Mouse (Mus musculus): Measurements from ENCODE around the gene Rbfox1. TPM values are rescaled to one million over a fixed set of nuclear protein-coding genes. Genes with fewer than 3 reads are reported as not detected.

Gene Rbfox1
- polyA plus RNA-seq, 1 experiment, result not detected

- Histone ChIP-seq H3K4me1 (ENCODE audit: control insufficient read depth, insufficient read depth, low read length) (peaks cover 3% of the 10 kb centered on the region; the same call in 1 of the 2 replicates), H3K27ac (ENCODE audit: insufficient read depth, low read depth, low read length) (no peak overlapping the region), H3K4me3 (ENCODE audit: insufficient read depth, low read length) (no peak overlapping the region)
- TF ChIP-seq CTCF (IDR thresholded peaks at IDR 0.05; ENCODE audit: low read depth, low read length), result no peak
- no peak for TF ChIP-seq POLR2A (IDR thresholded peaks at IDR 0.05; ENCODE audit: borderline replicate concordance, low read depth, low read length)
Measured at GRCm38 (mm10) chr16:7140909-7141308, 1255.8 kb downstream of the Rbfox1 start.

GRCm38 (mm10) chr16:7145505-7145904, 1260.3 kb downstream of the Rbfox1 start:
- TF ChIP-seq POLR2A (IDR thresholded peaks at IDR 0.05; ENCODE audit: borderline replicate concordance, low read depth, low read length) (no peak), CTCF (IDR thresholded peaks at IDR 0.05; ENCODE audit: low read depth, low read length) (no peak)
- peaks cover 10% of the 10 kb centered on the region for H3K4me1 ChIP-seq (ENCODE audit: control insufficient read depth, insufficient read depth, low read length)
- H3K4me3 ChIP-seq (ENCODE audit: insufficient read depth, low read length), result no peak overlapping the region
- H3K27ac ChIP-seq (ENCODE audit: insufficient read depth, low read depth, low read length), result no peak overlapping the region

DNA sequence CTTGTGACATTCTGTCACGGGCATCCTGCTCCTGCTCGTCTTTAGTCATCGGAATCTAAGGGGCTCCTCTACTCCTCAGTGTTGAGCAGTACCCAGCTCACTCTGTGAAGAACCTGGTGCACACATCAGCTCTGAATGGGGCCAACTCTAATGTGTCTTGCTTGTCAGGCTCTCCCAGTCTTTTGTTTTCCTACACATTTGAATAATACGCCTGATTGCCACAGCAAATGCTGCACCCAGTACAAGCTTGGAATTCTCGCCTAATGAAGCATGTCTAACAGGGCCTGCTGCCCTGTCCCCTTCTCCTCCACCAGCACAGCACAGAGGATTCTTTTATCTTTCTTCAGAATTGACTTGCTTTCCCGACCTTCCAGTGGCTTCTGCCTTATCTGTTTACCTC, 1261.3 kb downstream of the Rbfox1 start:
- H3K4me1 ChIP-seq (ENCODE audit: control insufficient read depth, insufficient read depth, low read length), result peaks cover 15% of the 10 kb centered on the region
- no peak overlapping the region for H3K4me3 ChIP-seq (ENCODE audit: insufficient read depth, low read length)
- TF ChIP-seq CTCF (IDR thresholded peaks at IDR 0.05; ENCODE audit: low read depth, low read length) (no peak), POLR2A (IDR thresholded peaks at IDR 0.05; ENCODE audit: borderline replicate concordance, low read depth, low read length) (no peak)
- no peak overlapping the region for H3K27ac ChIP-seq (ENCODE audit: insufficient read depth, low read depth, low read length)

DNA sequence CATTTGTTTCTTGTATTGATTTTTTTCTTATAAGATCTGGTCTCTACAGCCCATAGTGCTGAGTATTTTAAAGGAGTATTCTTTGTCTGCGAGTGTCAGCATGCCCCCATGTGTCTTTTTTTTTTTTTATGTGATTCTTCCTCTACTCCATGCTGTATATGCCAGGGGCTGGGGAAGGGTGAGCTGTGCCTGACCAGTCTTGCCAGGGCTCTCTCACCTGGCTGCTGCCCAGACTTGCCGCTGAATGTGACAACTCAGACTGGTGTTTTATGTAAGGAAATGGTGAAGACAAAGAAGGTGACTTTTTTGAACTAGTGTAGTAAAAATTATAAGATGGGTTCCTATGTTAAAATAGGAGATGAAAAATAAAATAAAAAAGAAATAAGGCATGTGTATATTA, 1262.7 kb downstream of the Rbfox1 start:
- H3K4me3 ChIP-seq (ENCODE audit: insufficient read depth, low read length), result no peak overlapping the region
- peaks cover 15% of the 10 kb centered on the region for H3K4me1 ChIP-seq (ENCODE audit: control insufficient read depth, insufficient read depth, low read length)
- no peak overlapping the region for H3K27ac ChIP-seq (ENCODE audit: insufficient read depth, low read depth, low read length)
- TF ChIP-seq CTCF (IDR thresholded peaks at IDR 0.05; ENCODE audit: low read depth, low read length), result no peak
- TF ChIP-seq POLR2A (IDR thresholded peaks at IDR 0.05; ENCODE audit: borderline replicate concordance, low read depth, low read length), result no peak

GRCm38 (mm10) chr16:7149106-7149899, 1264.1 kb downstream of the Rbfox1 start:
- no peak overlapping the region for H3K27ac ChIP-seq (ENCODE audit: insufficient read depth, low read depth, low read length)
- H3K4me1 ChIP-seq (ENCODE audit: control insufficient read depth, insufficient read depth, low read length), result peaks cover 15% of the 10 kb centered on the region
- TF ChIP-seq CTCF (IDR thresholded peaks at IDR 0.05; ENCODE audit: low read depth, low read length), result no peak
- TF ChIP-seq POLR2A (IDR thresholded peaks at IDR 0.05; ENCODE audit: borderline replicate concordance, low read depth, low read length), result no peak
- no peak overlapping the region for H3K4me3 ChIP-seq (ENCODE audit: insufficient read depth, low read length)

DNA sequence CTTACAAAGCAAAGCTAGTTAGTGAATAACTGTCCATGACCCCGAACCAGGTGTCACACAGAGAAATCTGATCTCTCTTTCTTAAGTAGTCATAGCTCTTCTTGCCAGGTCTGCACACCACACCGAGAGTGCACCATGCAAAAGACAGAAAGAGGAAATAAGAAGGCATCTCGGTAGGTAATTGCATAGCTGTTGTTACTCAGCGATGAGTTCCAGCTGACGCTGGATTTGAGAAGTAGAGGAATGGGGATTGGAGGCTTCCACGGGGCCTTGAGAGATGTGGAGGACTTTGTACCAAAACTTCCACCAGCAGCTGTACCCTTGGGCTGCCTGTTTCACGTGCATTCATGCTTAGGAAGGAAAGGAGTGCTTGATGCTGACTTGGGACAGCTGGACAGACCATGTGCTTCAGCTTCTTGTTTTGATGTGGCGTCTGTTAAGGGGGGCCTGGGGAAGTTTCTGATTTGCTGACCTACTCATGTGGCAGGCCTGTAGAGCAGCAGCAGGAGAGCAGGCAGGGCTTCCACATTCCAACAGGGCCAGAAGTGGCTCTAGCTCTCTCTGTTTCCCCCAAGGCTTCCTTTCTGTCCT, 1265.1 kb downstream of the Rbfox1 start:
- Histone ChIP-seq H3K27ac (ENCODE audit: insufficient read depth, low read depth, low read length) (peak overlapping the region; percentile 77), H3K4me1 (ENCODE audit: control insufficient read depth, insufficient read depth, low read length) (peaks cover 21% of the 10 kb centered on the region)

DNA sequence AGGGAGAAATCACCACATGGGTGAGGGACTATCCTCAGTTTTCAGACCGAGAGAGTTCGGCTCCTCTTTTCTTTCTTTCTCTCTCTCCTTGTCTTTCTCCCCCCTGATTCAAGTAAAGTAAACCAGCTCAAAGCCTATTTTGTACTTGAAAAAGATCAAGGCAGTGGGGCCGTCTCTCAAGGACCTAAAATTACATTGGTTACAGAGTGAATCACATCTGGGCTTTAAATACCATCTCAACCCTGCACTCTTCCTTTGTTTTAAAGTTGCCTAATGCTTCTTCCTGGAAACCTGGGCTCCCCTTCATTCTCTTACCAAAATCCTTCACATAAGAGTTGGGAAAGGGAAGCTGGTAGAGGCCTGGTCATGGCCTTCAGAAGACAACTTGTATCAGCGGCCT, 1267.2 kb downstream of the Rbfox1 start:
- Histone ChIP-seq H3K4me3 (ENCODE audit: insufficient read depth, low read length) (no peak overlapping the region), H3K4me1 (ENCODE audit: control insufficient read depth, insufficient read depth, low read length) (peaks cover 18% of the 10 kb centered on the region), H3K27ac (ENCODE audit: insufficient read depth, low read depth, low read length) (no peak overlapping the region)
- no peak for TF ChIP-seq POLR2A (IDR thresholded peaks at IDR 0.05; ENCODE audit: borderline replicate concordance, low read depth, low read length)
- no peak for TF ChIP-seq CTCF (IDR thresholded peaks at IDR 0.05; ENCODE audit: low read depth, low read length)

More for the DNA sequence above, 1265.1 kb downstream of the Rbfox1 start:
- no peak overlapping the region for H3K4me3 ChIP-seq (ENCODE audit: insufficient read depth, low read length)
- TF ChIP-seq POLR2A (IDR thresholded peaks at IDR 0.05; ENCODE audit: borderline replicate concordance, low read depth, low read length) (no peak), CTCF (IDR thresholded peaks at IDR 0.05; ENCODE audit: low read depth, low read length) (no peak)

GRCm38 (mm10) chr16:7154671-7155070, 1269.5 kb downstream of the Rbfox1 start:
- peaks cover 18% of the 10 kb centered on the region for H3K4me1 ChIP-seq (ENCODE audit: control insufficient read depth, insufficient read depth, low read length)
- H3K27ac ChIP-seq (ENCODE audit: insufficient read depth, low read depth, low read length), result 0 out of 2 replicates have a peak overlapping the region, but pooled peaks have one; percentile 3
- H3K4me3 ChIP-seq (ENCODE audit: insufficient read depth, low read length), result no peak overlapping the region
- TF ChIP-seq CTCF (IDR thresholded peaks at IDR 0.05; ENCODE audit: low read depth, low read length) (no peak), POLR2A (IDR thresholded peaks at IDR 0.05; ENCODE audit: borderline replicate concordance, low read depth, low read length) (no peak)

GRCm38 (mm10) chr16:7158856-7159826, 1274.0 kb downstream of the Rbfox1 start:
- peaks cover 6% of the 10 kb centered on the region for H3K4me1 ChIP-seq (ENCODE audit: control insufficient read depth, insufficient read depth, low read length)
- no peak overlapping the region for H3K27ac ChIP-seq (ENCODE audit: insufficient read depth, low read depth, low read length)
- H3K4me3 ChIP-seq (ENCODE audit: insufficient read depth, low read length), result no peak overlapping the region
- TF ChIP-seq POLR2A (IDR thresholded peaks at IDR 0.05; ENCODE audit: borderline replicate concordance, low read depth, low read length) (no peak), CTCF (IDR thresholded peaks at IDR 0.05; ENCODE audit: low read depth, low read length) (no peak)

Data from bone marrow macrophage, adult 2 months (primary cell).